Mouse (Mus musculus) liver, embryonic 14.5 days (tissue): ENCODE measurements around the gene Map3k10.

Source experiments
- CTCF ChIP-seq: IDR thresholded peaks from 2 replicates; pipeline ENCODE4 v1.5.1; 2016; ENCODE audit warnings: antibody characterized with exemption, low read depth, control low read depth
- EP300 ChIP-seq: IDR thresholded peaks from 2 replicates; pipeline ENCODE4 v1.6.1; 2016; ENCODE audit warnings: antibody characterized with exemption, low read depth

- TF ChIP-seq CTCF (no peak), EP300 (no peak)
These were observed 63.5 kb downstream of the Map3k10 start for GRCm38 (mm10) chr7:27610871-27611270.
